Mouse (Mus musculus) neural tube, embryonic 15.5 days (tissue): Measurements from ENCODE around the gene Prdm12. TPM values are rescaled to one million over a fixed set of nuclear protein-coding genes. Genes with fewer than 3 reads are reported as not detected.

ENCODE experiments used
- ATAC-seq: fragments of 200-750 bp; cut with Nextera tagmentation; 2 replicates; pipeline ENCODE4 v1.8.0; 2017; ENCODE audit warnings: mild to moderate bottlenecking, moderate TSS enrichment, moderate library complexity; ENCODE audit not compliant: low FRiP score
- H3K27ac ChIP-seq: fragments of 300-500 bp; sonication (generic); replicated peaks from 2 replicates; pipeline ENCODE4 v1.5.1; 2015; ENCODE audit warnings: mild to moderate bottlenecking, inconsistent platforms
- H3K27me3 ChIP-seq: fragments of 300-500 bp; sonication (generic); replicated peaks from 2 replicates; pipeline ENCODE4 v1.6.1; 2015; ENCODE audit warnings: inconsistent platforms
- H3K36me3 ChIP-seq: fragments of 300-500 bp; sonication (generic); 2 replicates; pipeline ENCODE4 v1.6.1; 2015; ENCODE audit warnings: inconsistent platforms
- H3K4me1 ChIP-seq: fragments of 300-500 bp; sonication (generic); 2 replicates; pipeline ENCODE4 v1.6.1; 2015; ENCODE audit warnings: inconsistent platforms
- H3K4me2 ChIP-seq: fragments of 300-500 bp; sonication (generic); 2 replicates; pipeline ENCODE4 v1.6.1; 2015; ENCODE audit warnings: inconsistent platforms, mild to moderate bottlenecking, moderate library complexity
- H3K4me3 ChIP-seq: fragments of 300-500 bp; sonication (generic); replicated peaks from 2 replicates; pipeline ENCODE4 v1.5.1; 2015; ENCODE audit warnings: mild to moderate bottlenecking, inconsistent platforms
- H3K9ac ChIP-seq: fragments of 300-500 bp; sonication (generic); replicated peaks from 2 replicates; pipeline ENCODE4 v1.6.1; 2015; ENCODE audit warnings: mild to moderate bottlenecking, inconsistent platforms
- H3K9me3 ChIP-seq: fragments of 300-500 bp; sonication (generic); replicated peaks from 2 replicates; pipeline ENCODE4 v1.6.1; 2016; ENCODE audit warnings: inconsistent platforms
- WGBS: fragments of 180-500 bp; shearing (Covaris S2); methylation state at CpG from one replicate; pipeline ENCODE4 v1.1.7; 2015; ENCODE audit warnings: mixed read lengths; 5-methylcytosine and 5-hydroxymethylcytosine counted together
- polyA plus RNA-seq: library from polyadenylated mRNA; unstranded; fragments of >200 nt; fragmentation: Nextera tagmentation; extraction: Ambion mirVana; gene quantifications from 2 replicates; pipeline ENCODE4 v1.2.1, GENCODE M21; 2015

Prdm12 gene
- polyA plus RNA-seq = 5.3 and 7.8 TPM in 2 replicates

DNA sequence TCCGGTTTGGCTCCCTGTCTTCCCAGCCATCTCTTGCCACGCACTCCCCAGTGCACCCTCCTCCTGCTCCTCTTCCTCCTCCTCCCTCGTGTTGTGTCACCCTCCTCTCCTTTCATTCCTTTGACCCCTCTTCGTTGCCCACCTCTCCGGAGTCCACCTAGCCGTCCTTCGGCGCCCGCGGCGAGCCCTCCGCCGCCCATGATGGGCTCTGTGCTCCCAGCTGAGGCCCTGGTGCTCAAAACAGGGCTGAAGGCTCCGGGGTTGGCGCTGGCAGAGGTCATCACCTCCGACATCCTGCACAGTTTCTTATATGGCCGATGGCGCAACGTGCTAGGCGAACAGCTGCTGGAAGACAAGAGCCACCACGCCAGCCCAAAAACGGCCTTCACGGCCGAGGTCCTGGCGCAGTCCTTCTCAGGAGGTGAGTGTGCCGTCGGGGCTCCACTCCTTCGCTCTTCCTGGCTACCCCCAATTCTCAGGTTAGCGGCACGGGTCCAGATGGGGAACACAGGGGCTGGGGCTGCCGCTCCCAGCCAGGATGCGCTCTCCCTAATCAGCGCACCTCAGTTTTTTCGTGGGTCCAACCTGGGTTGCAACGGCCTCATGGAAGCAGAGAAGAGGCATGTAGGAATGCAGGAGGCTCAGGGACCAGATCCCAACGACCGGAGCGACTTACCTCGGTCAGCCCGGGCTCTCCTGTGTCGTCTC is at the start of gene Prdm12:
Gene Prdm12, plus strand, starts transcription at position 137 of the 708 bp plus-strand sequence.
- Histone ChIP-seq H3K4me2 (peak within 1 kb of the TSS; percentile 38), H3K27ac (no peak within 1 kb of the TSS), H3K4me3 (peak within 1 kb of the TSS; percentile 26), H3K4me1 (peaks cover 62% of the 10 kb centered on the region), H3K9ac (no peak within 1 kb of the TSS), H3K36me3 (no peaks in the 10 kb centered on the region), H3K9me3 (no peaks in the 10 kb centered on the region), H3K27me3 (peaks cover 95% of the 10 kb centered on the region)
- ATAC-seq = no peak
- WGBS = 1% methylated on average over 41 of the region's 41 CpGs

DNA sequence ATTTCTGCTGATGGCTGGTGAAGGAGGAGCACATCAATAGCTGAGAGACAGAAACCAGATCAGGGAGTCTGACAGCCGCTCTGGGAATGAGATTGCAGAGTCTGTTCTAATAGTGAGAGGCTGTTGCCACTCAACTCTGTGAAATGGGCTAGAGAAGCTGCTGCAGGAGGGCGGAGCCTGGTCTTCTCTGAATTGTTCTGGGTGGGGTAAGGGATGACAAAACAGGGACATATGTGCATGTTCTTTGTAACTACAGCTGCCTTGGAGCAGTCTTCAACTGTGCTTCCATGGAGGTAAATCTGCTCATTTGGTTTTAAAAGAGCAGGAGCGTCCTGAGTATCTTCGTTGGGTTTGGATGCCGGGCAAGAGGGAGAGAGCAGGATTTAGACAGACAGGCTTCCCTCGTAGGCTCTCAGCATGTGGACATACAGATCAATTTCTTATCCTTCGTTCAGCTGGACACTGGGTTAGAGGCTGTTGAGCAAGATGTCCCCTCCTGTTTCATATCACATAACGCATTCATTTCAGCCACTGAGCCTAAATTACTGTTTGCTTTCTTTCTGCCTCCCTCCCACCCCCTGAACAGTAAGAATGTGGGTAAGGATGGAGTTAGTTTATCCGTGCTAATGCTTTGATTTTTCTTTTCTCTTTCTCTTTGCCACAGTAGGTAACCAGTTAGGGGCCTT is 47.9 kb upstream of the Prdm12 start:
- H3K4me1 ChIP-seq = no peaks in the 10 kb centered on the region
- no peak overlapping the region for H3K4me3 ChIP-seq
- H3K36me3 ChIP-seq = peaks cover 33% of the 10 kb centered on the region
- no peak overlapping the region for H3K4me2 ChIP-seq
- no peaks in the 10 kb centered on the region for H3K9me3 ChIP-seq
- no peak overlapping the region for H3K27ac ChIP-seq
- H3K27me3 ChIP-seq = no peaks in the 10 kb centered on the region
- WGBS = 89% methylated on average over 9 of the region's 9 CpGs
- no peak for ATAC-seq
- H3K9ac ChIP-seq = no peak overlapping the region

DNA sequence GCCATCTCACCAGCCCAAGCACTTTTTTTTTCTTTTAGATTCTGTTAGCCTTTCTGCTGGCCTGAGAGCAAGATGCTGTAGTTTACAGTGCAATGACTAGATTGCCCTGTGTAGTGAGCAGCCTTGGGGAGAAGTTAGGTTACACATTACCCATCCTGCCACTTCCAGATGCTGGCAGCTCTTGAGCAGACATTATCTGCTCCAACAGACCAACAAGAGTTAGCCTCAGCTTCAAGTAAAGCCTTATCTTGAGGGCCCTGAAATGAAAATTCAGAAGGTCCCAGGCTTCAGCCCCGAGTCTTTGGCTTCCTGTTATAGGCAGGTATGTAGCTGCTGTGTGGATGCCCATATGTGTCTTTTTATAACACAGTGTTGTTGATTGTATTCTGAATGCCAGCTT is 32.3 kb upstream of the Prdm12 start:
- H3K4me2 ChIP-seq = no peak overlapping the region
- H3K36me3 ChIP-seq = peaks cover 72% of the 10 kb centered on the region
- WGBS = 94% methylated on average over 1 of the region's 1 CpGs
- no peak for ATAC-seq
- H3K27me3 ChIP-seq = peaks cover 52% of the 10 kb centered on the region
- H3K4me3 ChIP-seq = no peak overlapping the region
- H3K4me1 ChIP-seq = 0 out of 2 replicates have a peak, but pooled peaks cover 6% of the 10 kb centered on the region
- H3K9me3 ChIP-seq = no peaks in the 10 kb centered on the region
- H3K9ac ChIP-seq = no peak overlapping the region
- no peak overlapping the region for H3K27ac ChIP-seq

DNA sequence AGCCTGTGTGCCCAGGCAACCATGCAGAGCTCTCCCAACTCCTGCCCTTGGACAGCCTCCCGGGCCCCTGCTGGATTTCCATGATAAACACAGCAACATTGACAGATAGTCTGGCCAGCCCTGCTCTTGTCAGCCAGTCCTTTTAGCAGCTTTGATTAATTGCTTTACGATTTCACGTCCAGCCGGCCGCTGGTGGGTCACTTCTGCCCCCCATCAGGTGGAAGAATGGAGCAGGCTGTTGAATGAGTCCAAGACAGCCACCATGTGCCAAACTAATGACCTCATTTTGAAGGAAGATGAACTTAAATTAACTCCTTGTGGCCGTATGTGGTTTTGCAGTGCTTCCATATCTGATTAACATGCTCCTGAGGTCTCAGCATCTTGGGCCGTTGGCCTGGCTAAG is 30.0 kb upstream of the Prdm12 start:
- Histone ChIP-seq H3K9me3 (no peaks in the 10 kb centered on the region), H3K27ac (no peak overlapping the region), H3K4me1 (0 out of 2 replicates have a peak, but pooled peaks cover 6% of the 10 kb centered on the region), H3K36me3 (peaks cover 80% of the 10 kb centered on the region), H3K9ac (no peak overlapping the region), H3K4me2 (no peak overlapping the region), H3K27me3 (peaks cover 68% of the 10 kb centered on the region), H3K4me3 (no peak overlapping the region)
- 4% methylated on average over 7 of the region's 7 CpGs for WGBS
- ATAC-seq = peak; percentile 79

DNA sequence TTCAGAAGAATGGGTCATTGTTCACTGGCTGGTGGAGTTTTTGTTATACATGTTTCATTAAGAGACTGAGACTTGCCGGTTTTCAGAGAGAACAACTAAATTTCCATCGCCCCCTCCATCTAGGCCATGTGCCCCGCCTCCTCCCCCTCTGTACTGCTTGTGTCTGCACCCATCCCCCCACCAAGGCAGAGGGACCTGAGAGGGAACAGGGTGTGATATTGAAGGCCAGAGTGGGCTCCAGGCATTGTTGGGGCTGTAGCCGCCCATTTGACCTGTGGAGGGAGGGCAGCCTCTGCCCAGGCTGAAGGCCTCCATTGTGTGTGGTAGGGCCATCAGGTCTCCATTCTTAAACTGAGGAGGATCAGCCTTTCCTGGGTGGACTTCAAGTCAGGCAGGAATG is 28.9 kb upstream of the Prdm12 start:
- H3K27ac ChIP-seq = no peak overlapping the region
- no peak for ATAC-seq
- 0 out of 2 replicates have a peak, but pooled peaks cover 6% of the 10 kb centered on the region for H3K4me1 ChIP-seq
- H3K9ac ChIP-seq = no peak overlapping the region
- no peak overlapping the region for H3K4me2 ChIP-seq
- H3K4me3 ChIP-seq = no peak overlapping the region
- no peaks in the 10 kb centered on the region for H3K9me3 ChIP-seq
- H3K36me3 ChIP-seq = peaks cover 80% of the 10 kb centered on the region
- peaks cover 66% of the 10 kb centered on the region for H3K27me3 ChIP-seq
- WGBS = 40% methylated on average over 4 of the region's 4 CpGs

DNA sequence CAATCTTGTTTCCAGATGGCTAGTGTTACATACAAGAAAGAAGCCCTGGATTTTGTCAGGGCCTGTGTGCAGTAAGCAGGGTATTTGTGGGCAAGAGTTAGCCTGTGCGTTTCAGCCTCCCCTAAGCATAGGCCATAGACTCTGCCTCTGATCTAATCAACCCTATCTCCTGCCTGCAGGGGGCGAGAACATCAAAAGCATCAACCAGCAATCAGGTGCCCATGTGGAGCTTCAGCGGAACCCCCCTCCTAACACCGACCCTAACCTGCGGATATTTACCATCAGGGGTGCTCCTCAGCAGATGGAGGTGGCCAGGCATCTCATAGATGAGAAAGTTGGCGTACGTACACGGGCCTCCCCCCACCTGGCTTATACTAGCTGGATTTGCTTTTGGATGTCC is 28.4 kb upstream of the Prdm12 start:
- no peak for ATAC-seq
- H3K36me3 ChIP-seq = peaks cover 77% of the 10 kb centered on the region
- H3K4me2 ChIP-seq = no peak overlapping the region
- 66% methylated on average over 8 of the region's 8 CpGs for WGBS
- H3K27me3 ChIP-seq = peaks cover 62% of the 10 kb centered on the region
- H3K9ac ChIP-seq = no peak overlapping the region
- H3K27ac ChIP-seq = no peak overlapping the region
- no peak overlapping the region for H3K4me3 ChIP-seq
- no peaks in the 10 kb centered on the region for H3K9me3 ChIP-seq
- 0 out of 2 replicates have a peak, but pooled peaks cover 6% of the 10 kb centered on the region for H3K4me1 ChIP-seq

DNA sequence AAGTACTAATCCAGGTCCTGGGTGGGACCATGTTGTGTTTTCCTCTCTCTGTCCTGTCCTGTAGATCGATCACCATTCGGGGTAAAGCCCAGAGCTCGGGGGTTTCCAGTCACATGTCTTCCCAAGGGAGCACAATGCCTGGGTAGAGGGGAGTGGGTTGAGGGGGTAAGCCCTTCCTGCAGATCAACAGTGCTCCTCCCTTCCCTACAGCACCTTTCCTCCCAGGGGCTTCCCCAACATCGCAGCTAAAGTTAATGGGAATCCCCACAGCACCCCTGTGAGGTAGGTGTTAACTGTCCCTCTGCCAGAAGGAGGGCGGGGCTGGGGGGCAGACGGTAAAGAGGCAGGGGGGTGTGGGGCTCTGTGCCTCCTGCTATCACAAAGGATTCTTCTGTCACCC is 27.2 kb upstream of the Prdm12 start:
- Histone ChIP-seq H3K4me3 (no peak overlapping the region), H3K27me3 (peaks cover 55% of the 10 kb centered on the region), H3K36me3 (peaks cover 70% of the 10 kb centered on the region), H3K27ac (no peak overlapping the region), H3K4me1 (0 out of 2 replicates have a peak, but pooled peaks cover 6% of the 10 kb centered on the region), H3K9ac (no peak overlapping the region), H3K4me2 (no peak overlapping the region), H3K9me3 (no peaks in the 10 kb centered on the region)
- no peak for ATAC-seq
- 78% methylated on average over 6 of the region's 6 CpGs for WGBS

DNA sequence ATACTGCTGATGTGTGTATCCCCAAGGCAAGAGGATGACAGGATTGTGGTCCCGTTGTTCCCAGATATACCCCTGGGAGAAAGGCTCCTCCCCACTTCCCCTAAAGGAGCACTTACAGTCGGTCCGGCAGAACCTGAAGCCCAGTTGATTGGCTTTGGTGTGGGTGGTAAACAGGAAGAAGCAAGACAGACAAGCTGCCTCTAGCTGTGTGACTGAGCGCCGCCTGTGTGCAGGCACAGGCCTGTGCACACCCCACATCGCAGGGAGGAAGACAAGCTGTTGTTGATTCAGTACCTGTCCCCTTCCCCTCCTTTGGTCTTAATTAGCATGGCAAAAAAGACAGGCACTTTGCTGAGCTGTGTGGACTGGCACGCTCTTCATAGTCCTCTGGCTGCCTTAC is 26.1 kb upstream of the Prdm12 start:
- H3K27me3 ChIP-seq = peaks cover 54% of the 10 kb centered on the region

DNA sequence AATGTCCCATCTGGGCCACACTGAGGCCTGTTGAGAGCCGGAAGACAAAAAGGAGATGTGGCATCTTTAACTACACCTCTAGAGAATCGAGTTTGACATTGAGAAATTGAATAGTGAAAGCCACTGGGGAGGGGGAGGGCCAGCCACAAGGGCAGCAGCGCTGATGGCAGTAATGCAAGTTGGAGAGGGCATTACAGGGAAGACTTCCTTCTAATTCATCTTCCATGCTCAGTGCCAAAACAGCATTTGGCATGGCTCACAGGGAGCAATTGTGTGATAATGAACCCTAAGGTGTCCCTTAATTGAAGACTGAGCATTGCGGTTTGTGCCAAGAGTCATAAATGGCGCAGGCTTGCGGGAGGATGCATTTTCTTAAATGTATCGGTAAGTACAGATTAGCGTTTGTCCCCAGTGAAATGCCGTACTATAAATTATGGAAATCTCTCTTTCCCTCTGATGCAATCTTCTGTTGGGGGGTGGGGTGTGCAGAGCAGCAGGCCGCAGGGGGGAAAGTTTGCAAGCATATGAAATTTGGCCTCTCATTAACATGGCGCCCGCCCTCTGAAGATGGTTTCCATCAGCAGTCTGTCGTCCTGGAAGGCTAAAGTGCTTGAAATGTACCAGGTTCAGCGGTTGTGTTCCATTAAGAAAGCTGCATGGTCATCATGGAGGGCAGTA is 21.2 kb upstream of the Prdm12 start:
- H3K9ac ChIP-seq = no peak overlapping the region
- no peak overlapping the region for H3K4me2 ChIP-seq
- no peak for ATAC-seq
- H3K36me3 ChIP-seq = peaks cover 31% of the 10 kb centered on the region
- WGBS = 55% methylated on average over 14 of the region's 14 CpGs
- no peak overlapping the region for H3K27ac ChIP-seq
- peaks cover 7% of the 10 kb centered on the region for H3K4me1 ChIP-seq
- H3K9me3 ChIP-seq = no peaks in the 10 kb centered on the region
- no peak overlapping the region for H3K4me3 ChIP-seq
- peaks cover 43% of the 10 kb centered on the region for H3K27me3 ChIP-seq

More for the DNA sequence above, 26.1 kb upstream of the Prdm12 start:
- Histone ChIP-seq H3K4me2 (no peak overlapping the region), H3K9ac (no peak overlapping the region), H3K36me3 (peaks cover 63% of the 10 kb centered on the region), H3K4me3 (no peak overlapping the region), H3K4me1 (peaks cover 12% of the 10 kb centered on the region), H3K9me3 (no peaks in the 10 kb centered on the region), H3K27ac (no peak overlapping the region)
- no peak for ATAC-seq
- WGBS = 88% methylated on average over 7 of the region's 7 CpGs

DNA sequence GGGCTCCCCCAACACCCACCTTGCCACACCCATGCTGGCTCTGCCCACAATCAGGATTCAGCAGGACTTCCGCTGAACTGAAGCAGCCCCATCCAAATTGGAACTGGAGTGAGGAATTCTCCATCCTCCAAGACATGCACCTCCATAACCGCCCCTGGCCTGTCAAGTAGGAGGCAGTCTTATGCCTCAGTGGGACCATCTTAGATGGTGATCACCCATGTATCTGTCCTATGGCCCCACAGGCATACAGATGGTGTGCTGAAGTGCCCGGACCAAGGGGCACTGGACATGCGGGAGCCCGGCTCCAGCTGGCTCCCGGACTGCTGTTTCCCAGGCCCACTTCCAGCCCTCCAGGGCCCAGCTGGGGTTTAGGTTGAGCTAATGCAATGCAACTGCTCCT is 20.6 kb upstream of the Prdm12 start:
- Histone ChIP-seq H3K4me2 (no peak overlapping the region), H3K9me3 (no peaks in the 10 kb centered on the region), H3K27ac (no peak overlapping the region), H3K4me1 (peaks cover 7% of the 10 kb centered on the region), H3K4me3 (no peak overlapping the region), H3K36me3 (peaks cover 26% of the 10 kb centered on the region), H3K9ac (no peak overlapping the region), H3K27me3 (peaks cover 42% of the 10 kb centered on the region)
- no peak for ATAC-seq
- WGBS = 80% methylated on average over 6 of the region's 6 CpGs

DNA sequence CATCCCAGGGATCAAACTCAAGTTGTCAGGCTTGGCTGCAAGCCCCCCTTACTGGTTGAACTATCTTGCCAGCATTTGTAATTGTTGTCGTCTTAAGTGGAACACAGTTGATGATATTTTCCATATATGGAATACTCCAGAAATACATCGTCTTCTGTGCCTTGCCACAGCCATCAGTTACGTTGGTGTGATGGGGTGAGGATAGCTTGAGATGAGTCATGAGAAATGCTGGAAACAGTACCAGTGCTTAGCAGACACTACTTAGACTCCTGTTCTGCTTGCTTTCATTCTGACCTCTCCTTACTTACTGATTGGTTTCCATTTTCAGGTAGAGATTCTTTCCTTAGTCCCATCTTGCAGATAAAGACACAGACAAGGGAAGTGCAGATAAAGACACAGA is 6.3 kb upstream of the Prdm12 start:
- H3K9me3 ChIP-seq = no peaks in the 10 kb centered on the region
- WGBS = 86% methylated on average over 3 of the region's 3 CpGs
- H3K27me3 ChIP-seq = peaks cover 87% of the 10 kb centered on the region
- ATAC-seq = no peak
- peaks cover 33% of the 10 kb centered on the region for H3K4me1 ChIP-seq
- H3K36me3 ChIP-seq = no peaks in the 10 kb centered on the region
- no peak overlapping the region for H3K27ac ChIP-seq
- H3K4me3 ChIP-seq = no peak overlapping the region
- no peak overlapping the region for H3K4me2 ChIP-seq
- no peak overlapping the region for H3K9ac ChIP-seq
